Mouse (Mus musculus) ES-CJ7 (cell line): ENCODE results near the gene Cdyl2.

Source experiments
- DNase-seq: peaks from one replicate; pipeline ENCODE4 v3.0.0; 2011; ENCODE audit warnings: low read depth, low spot score

Cdyl2 gene

GRCm38 (mm10) chr8:116732684-116733647 lies at the start of gene Cdyl2:
Cdyl2 (minus strand) TSS chr8:116732991.
- DNase-seq: peak; percentile 80

- DNase-seq: no peak
Observed at GRCm38 (mm10) chr8:116780594-116780993, 47.8 kb upstream of the Cdyl2 start.

DNA sequence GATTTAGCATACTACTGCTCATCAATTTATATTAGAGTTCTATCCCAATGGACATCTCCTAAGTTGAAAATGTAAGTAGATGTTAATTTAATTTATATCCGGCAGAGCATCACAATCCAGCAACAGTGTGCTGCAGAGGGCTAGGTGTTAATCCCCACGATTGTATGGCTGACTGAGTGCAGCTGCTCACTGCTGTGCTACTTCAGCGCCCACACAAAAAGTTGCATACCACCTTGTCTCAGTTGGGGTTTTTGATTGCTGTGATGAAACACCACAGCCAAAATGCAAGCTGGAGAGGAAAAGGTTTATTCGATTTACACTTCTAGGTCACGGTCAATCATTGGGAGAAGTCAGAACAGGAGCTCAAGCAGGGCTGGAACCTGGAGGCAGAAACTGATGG lies 41.4 kb upstream of the Cdyl2 start:
- DNase-seq: no peak

DNA sequence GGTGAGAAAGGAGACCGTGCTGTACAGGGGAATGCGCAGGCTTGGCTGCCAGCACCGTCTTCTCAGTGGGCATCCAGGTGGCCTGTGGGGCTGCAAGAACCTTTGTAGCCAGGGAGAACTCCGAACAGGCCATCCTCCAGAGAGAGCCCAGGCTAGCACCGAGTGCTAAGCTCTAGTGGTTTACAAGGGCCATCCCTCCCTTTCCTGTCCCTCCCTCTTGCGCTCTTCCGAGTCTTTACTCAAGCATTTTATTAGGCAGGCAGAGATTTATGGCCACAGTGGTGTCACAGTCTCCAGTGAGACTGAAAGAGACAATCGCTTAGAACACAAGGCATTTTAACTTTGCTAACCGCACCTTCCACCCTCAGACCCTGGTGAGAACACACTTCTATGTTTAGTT lies 39.9 kb upstream of the Cdyl2 start:
- no peak for DNase-seq

DNA sequence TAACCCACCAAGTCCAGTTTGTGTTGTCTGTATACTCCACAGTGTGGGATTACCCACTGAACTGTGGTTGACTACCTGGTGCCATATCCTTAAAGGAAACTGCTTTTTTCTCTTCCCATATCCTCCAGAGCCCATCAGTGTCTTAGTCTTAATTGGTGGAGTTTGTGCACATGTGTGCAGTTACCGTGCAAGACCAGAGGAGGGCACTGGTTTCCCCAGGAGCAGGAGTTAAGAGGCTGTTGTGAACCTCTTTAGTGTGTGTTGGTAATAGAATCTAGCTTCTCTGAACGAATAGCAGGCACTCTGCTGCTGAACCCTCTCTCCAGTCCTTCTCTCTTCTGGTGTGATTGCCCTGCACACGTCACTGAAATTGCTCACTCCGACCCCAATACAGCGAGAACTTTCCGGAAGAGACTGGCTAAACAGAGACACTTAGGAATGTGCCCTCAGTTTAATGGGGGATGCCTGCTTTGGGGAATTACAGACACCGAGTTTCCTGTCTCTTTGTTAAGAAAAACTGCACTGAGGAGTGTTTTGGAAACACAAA lies 39.1 kb upstream of the Cdyl2 start:
- DNase-seq: peak; percentile 86

- no peak for DNase-seq
Observed at GRCm38 (mm10) chr8:116770756-116771155, 38.0 kb upstream of the Cdyl2 start.

GRCm38 (mm10) chr8:116756174-116756573 lies 23.4 kb upstream of the Cdyl2 start:
- no peak for DNase-seq

GRCm38 (mm10) chr8:116755557-116755956 lies 22.8 kb upstream of the Cdyl2 start:
- DNase-seq: peak; percentile 38

- DNase-seq: no peak
Observed at GRCm38 (mm10) chr8:116740726-116741125, 7.9 kb upstream of the Cdyl2 start.

GRCm38 (mm10) chr8:116735306-116735705 lies 2.5 kb upstream of the Cdyl2 start:
- DNase-seq: peak; percentile 81

DNA sequence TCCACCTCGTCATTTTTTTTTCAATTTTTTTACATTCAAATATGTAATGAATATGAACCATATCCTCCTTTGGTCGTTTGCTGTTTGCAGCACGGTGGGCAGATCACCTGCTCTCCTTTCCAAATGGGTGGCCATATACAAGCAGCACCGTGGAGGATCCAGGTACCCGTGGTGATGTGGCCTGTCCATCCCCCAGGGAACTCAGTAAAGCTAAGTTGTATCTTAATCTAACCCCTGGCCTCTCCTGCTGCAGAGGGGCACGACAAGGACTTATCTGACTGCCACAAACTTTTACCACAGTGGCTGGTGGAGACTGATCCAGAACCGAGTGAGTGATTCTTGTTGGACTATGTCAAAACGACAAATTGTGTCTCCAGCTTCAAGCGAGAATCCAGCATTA lies 1.4 kb upstream of the Cdyl2 start:
- no peak for DNase-seq

GRCm38 (mm10) chr8:116733648-116734014 lies 840 bp upstream of the Cdyl2 start:
- no peak for DNase-seq

GRCm38 (mm10) chr8:116731976-116732683 lies 661 bp downstream of the Cdyl2 start:
- peak; percentile 44 for DNase-seq

DNA sequence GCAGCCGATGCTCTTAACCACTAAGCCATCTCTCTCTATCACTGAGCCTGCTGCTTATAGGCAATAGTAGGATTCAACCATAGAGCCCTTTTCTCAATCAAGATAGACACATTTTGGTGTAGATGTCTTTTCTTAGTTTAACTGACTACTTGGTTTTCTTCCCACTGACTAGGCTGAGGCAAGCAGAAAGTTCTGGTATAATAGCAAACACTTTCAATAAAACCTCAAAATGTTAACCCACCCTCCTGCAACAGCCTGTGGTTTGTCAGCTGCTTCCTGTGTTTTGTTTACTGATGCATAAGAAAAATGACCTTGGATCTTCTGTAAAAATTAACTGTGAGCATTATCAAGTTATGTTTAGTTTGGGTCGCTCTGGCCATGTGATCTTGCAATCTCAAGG lies 11.3 kb downstream of the Cdyl2 start:
- DNase-seq: no peak

DNA sequence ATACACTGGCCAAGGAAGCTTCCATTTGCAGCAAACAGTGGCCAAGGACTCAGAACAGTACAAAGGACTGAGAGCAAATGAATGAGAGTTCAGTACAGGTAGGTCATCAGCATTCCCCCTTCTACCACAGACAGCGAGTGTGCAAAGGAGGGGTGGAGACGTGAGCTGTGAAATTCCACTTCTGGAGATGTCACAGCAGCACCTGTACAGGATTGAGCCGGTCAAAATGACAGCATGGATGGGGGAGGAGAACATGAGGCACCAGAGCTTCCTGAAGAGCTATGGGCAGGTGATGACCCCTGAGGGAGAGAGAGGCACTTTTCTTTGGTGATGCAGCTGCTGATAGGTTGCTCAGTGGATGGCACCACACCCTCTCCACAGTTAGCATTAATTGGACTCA lies 25.3 kb downstream of the Cdyl2 start:
- peak; percentile 56 for DNase-seq

DNA sequence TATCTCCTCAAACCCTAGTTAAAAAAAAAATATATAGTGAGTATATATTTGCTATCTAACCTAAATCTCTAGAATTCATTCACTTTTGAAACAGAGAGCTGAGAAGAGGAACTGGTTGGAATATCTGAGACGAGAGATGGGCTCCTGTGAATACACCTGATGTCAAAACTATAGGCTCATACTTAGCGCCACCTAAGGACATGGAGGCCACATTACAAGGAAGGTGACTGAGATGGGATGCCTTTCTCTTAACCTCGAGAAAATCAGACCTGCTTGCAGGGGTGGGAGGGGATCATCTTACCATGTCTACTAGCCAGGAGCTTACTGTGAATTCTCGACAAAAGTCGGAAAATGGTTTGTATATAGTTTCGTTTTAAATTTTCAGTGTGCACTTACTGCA lies 30.3 kb downstream of the Cdyl2 start:
- peak; percentile 92 for DNase-seq

DNA sequence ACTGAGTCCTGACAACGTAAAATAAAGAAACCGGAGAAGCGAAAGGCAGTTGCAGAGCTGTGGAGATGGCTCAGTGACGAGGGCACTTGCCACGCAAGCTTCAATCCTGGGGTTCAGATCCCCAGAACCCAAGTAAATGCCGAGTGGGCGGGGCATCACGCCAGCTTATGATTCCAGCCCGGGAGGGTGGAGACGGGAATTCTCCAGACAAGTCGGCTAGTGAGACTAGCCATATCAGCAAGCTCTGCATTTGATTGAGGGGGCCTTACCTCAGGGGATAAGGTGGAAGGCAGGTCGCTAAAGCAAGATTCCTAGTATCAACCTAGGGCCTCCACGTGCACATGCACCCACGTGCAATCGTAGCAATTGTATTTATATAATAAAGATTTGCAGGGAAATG lies 39.9 kb downstream of the Cdyl2 start:
- DNase-seq: peak; percentile 77

DNA sequence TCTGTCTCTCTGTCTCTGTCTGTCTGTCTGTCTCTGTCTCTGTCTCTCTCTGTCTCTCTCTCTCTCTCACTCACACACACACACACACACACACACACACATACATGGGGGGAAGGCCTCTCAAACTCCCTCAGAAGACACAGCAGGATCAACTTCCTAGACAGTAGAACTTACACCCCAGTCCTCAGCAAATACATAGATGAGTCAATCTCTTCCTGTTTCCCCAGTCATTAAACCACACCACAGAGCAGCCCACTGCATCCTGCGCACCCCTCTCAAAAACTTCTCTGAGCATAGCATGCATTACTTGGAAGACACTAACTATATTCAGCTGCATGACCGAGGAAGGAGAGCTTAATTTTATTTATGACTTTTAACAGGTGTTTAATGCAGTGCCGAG lies 43.0 kb downstream of the Cdyl2 start:
- no peak for DNase-seq

DNA sequence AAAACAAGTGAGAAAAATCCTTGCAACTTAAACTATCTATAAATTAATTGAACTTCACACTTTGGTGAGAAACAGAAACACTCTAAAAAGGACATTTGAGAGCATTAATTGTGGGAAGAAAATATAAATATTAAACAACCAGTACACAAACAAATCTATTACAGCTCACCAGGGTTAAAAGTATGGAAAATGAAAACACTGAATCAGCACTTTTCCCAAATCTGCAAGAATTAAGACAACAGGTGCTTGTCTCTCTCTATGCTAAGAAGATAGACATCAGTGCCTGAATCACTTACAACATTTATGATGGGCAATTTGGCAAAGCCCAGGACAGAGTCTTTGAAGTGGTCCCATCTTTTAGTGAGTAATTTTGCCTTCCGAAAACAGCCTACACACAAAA lies 56.6 kb downstream of the Cdyl2 start:
- no peak for DNase-seq

- DNase-seq: peak; percentile 99
Observed at GRCm38 (mm10) chr8:116673966-116674805, 58.6 kb downstream of the Cdyl2 start.

- DNase-seq: peak; percentile 93
Observed at GRCm38 (mm10) chr8:116673493-116673892, 59.3 kb downstream of the Cdyl2 start.

DNA sequence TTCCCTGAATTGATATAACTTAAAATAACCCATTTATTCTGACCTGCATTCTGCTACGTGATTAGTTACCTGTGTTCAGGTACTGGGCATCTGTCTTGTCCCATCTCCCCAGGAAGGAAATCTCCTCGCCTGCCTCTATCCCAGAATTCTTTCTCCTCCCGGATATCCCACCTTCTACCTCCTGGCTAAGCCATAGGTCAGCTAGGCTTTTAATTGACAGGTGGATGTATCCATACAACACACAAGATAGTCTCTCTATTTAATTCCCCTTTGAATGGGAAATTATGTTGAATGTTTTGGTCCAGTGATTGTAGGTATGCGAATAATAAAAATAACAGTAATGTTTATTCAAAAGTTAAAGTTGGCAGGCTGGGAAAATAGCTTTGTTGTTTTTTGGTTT lies 59.7 kb downstream of the Cdyl2 start:
- peak; percentile 84 for DNase-seq
